Mouse (Mus musculus) adrenal gland, postnatal 4 days (tissue): ENCODE results near the gene Purb. TPM values are rescaled to one million over a fixed set of nuclear protein-coding genes. Genes with fewer than 3 reads are reported as not detected.

Experiments used
- DNase-seq, 2 experiments: peaks; one replicate each; pipeline ENCODE4 v3.0.0; 2021 to 2022; ENCODE audit warnings: low spot score in 2 of 2, mixed read lengths in 2 of 2
- long read RNA-seq, 2 experiments: library from polyadenylated mRNA; stranded (forward); transcript quantifications; one replicate each; pipeline ENCODE4 v2.0.0; 2021
- total RNA-seq, 2 experiments: library from RNA; stranded (reverse); gene quantifications; 2 replicates each; pipeline ENCODE4 v1.2.3; 2021

Purb gene
- 10 to 100 TPM; 72.9 to 77.4 TPM for total RNA-seq
- long read RNA-seq, experiment 1, full-length matches to known transcripts = 57 of 58 reads
- long read RNA-seq, experiment 1, partial matches to known transcripts = 0 of 58 reads
- long read RNA-seq, experiment 1, other reads (novel, unspliced or antisense) = 1 of 58 reads
- long read RNA-seq, experiment 2, full-length matches to known transcripts = 292 of 294 reads
- long read RNA-seq, experiment 2, partial matches to known transcripts = 0 of 294 reads
- long read RNA-seq, experiment 2, other reads (novel, unspliced or antisense) = 2 of 294 reads

GRCm38 (mm10) chr11:6475867-6476484, at the start of gene Purb:
Gene Purb (minus strand): TSS chr11:6475917.
- DNase-seq = peak; percentile 76 to 89

GRCm38 (mm10) chr11:6525241-6525640, 49.5 kb upstream of the Purb start:
- no peak for DNase-seq

DNA sequence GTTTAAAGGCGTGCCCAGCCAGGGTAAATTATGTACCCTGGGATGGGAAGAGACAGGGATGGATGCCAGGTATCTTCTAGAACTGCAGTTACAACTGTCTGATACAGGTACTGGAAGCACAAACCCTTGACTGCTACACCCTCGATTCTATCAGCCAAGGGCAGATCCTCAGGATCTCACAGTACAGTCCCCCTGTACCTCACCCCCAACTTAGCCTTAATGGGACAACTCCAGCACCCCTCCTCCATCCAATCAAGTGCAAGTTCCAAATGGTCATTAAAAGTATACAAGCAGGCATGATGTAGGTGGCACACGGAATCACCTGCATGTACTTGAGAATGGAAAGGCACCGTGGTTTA, 49.1 kb upstream of the Purb start:
- no peak for DNase-seq

- DNase-seq = no peak
Measured at GRCm38 (mm10) chr11:6524165-6524879, 48.6 kb upstream of the Purb start.

GRCm38 (mm10) chr11:6523662-6524088, 48.0 kb upstream of the Purb start:
- no peak for DNase-seq

DNA sequence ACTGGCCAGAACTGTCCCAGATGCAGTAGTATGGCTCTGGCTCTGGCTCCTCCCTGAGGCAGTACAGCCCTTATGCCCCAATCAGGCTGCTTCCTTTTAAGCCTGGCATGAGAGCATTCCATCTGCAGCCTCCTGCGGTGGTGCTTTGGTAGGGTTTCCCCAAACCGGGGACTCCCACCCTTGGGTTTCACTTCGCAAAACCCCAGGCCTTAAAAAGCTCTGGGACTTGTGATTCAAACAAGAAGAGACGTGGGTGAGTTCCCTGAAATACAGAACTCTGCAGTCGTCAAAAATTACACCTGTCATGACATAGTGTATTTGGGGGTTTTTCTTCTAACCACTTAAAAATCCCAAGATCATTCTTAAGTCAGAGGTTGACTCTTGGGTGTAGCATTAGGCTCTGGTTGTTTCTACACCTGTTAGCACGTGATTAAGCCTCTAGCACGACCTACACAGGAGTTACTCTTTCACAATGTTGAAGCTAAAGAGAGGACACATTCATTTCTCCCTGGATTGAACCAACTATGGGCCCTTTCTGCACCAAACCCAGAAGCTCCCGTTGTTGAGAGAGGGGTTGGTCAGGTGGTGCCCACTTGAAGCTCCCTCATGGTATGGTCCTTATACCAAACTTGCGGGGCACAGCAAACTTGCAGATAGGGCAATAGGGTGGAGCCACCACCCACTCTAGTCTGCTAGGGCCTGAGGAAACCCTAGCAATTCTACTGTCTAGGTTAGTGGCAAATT, 47.2 kb upstream of the Purb start:
- no peak for DNase-seq

DNA sequence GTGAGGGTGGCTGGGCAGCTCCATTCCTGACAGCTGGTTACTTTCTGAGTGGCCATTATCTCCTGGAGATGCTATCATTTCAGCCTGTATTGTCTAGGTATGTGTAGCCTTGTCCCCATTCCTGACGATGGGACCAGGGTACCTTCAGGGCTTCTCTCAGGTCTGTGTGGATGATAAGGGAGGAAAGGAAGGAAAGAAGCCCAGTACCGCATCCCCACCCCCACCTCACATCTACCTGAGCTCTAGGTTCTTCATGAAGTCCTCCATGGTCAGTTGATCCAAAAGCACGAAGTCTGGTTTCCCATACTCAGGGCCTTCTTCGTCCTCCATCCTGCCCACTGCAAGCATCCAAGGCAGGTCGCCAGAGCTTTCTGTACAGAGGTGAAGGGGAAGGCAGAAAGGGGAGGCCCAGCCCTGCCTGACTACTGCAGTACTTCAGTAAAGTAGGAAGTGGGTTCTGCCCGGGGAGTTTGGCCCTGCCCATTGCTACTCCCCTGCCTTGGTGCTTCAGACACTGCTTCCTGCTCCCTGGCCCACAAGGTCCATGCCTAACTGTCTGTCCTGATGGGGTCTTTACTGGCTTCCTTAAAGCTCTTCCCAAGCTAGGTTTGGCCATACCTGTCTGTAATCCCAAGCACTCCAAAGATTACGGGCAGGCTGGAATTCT, 44.9 kb upstream of the Purb start, which contains the start of gene Myo1g:
TSS of gene Myo1g (minus strand) at position 459 of the 667 bp plus-strand sequence.
- no peak for DNase-seq

DNA sequence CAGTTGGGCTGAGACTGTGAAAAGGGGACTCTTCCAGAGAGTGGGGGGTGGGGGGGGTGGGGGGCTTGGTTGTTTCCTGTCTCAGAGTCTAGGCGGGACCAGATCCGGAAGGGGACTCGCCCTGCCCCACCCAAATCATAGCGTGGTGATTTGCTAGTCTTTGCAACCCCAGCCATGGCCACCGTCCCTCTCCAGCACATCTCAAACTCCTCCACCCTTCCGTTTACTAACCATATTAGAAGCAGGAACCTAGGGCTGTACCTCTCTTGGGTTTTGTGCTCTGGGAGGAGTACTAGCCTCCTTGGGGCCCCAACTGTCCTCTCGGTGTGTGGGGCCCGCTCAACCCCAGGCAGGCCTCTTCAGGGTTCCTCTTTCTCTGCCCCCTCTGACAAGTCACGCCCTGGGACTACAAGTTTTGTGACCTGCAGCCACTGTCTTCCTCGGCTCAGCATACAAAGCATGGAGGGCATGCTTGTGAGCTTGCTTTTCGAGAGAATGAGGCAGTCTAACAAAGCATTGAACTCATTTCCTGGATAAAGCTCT, 43.8 kb upstream of the Purb start:
- DNase-seq = no peak

DNA sequence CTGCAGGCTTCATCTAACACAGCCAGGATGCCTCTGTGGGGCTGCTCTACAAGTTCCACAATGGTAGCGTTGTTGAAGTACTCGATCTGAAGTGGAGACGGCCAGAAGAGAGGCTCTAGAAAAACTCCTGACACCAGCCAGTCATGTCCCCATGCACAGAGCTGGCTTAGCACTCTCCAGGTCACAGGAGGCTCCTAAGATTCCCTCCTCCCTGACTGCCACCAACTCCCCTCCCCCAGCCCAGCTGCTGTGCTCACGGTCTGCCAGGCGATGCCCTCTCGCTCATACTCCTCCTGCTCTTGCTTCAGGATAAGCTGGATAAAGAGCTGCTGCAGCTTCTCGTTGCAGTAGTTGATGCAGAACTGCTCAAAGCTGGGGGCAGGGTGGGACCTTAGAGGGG, 39.1 kb upstream of the Purb start:
- DNase-seq = no peak

DNA sequence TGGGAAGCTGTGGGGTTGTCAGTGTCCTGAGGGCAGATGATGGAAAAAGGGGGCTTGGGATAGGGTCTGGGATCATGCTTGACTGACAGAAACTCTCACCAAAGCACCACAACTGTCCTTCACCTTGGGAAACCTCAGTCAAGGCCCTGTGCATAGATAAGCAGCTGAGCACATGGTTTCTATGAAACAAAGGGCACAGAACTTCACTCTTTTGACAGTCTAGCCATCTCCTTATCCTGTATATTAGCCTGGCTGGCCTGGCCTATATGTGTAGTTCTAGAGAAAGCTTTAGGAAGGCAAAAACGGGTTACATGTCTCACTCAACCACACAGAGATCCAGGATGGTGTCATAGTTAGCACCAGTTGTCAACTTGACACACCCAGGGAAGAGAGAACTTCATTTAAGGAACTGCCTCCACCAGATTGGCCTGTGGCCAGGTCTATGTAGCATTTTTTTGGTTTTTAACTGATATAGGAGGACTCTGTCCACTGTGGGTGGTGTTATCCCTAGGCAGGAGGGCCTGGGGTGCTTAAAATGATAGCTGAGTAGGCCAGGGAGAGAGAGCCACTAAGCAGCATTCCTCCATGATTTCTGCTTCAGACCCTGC, 32.7 kb upstream of the Purb start:
- no peak for DNase-seq

DNA sequence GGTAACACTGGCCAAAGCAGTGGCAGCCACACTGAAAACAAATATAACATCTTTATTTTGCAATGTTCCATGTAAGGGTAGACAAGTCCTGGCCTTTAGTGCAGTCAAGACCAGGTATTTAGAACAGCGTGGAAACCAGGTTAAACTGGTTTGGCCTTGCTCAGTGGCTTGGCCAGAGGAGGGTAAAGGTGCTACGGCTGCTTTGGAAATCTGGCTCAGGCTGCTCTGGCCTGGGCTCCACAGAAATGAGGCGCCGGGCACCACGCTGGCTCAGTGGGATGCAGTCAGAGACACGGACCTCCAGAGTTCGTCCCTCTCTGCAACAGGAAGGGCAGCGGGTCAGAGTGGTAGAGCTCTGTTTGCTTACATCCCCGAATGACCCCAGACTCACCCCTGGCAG, 30.8 kb upstream of the Purb start:
- DNase-seq = no peak

- no peak for DNase-seq
Measured at GRCm38 (mm10) chr11:6504689-6505088, 29.0 kb upstream of the Purb start.

DNA sequence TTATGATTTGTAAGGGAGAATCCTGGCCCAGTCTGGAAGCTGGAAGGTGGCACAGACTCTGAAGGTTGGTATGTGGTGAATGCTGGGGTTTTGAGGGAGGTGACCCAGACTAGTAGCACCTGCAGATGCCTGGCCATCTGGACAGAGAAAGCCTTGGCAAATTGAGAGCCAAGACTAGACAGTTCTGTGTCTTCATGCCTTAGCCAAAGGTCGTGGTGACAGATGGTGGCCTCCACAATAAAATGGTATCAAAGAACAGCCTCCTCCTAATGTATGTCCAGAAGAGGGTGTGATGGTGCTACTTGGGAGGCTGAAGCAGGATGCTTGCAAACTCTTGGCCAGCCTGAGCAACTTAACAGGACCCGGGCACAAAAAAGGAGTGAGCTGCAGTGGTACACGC, 28.5 kb upstream of the Purb start:
- no peak for DNase-seq

- no peak for DNase-seq
Measured at GRCm38 (mm10) chr11:6502506-6502905, 26.8 kb upstream of the Purb start.

DNA sequence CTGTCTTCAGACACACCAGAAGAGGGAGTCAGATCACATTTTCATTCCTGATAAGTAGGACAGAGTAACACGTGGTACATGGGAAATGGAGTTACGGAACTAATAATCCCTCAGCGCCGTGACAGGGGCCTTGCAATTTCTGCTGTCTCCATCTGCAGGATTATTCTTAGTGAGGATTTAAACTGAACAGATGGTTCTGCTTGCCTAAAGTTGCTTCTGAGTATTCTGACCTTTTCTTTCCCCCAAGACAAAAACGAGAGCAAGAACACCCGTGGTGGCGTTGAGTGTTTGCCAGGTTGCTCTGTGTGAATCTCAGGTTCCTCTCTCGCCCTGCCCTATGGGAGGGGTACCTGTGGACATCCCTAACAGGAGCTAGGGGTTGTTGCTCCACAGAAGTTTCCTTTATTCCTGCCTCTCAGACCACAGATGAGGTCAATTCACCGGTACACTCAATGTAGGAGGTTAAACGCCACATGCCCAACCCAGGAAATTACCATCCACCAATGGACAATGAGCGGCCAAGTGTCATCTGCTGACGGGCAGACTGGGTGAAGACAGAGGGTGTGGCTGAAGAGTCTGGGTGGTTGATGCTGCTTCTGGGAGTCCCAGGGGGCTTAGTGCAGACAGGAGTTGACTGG, 21.7 kb upstream of the Purb start:
- no peak for DNase-seq

DNA sequence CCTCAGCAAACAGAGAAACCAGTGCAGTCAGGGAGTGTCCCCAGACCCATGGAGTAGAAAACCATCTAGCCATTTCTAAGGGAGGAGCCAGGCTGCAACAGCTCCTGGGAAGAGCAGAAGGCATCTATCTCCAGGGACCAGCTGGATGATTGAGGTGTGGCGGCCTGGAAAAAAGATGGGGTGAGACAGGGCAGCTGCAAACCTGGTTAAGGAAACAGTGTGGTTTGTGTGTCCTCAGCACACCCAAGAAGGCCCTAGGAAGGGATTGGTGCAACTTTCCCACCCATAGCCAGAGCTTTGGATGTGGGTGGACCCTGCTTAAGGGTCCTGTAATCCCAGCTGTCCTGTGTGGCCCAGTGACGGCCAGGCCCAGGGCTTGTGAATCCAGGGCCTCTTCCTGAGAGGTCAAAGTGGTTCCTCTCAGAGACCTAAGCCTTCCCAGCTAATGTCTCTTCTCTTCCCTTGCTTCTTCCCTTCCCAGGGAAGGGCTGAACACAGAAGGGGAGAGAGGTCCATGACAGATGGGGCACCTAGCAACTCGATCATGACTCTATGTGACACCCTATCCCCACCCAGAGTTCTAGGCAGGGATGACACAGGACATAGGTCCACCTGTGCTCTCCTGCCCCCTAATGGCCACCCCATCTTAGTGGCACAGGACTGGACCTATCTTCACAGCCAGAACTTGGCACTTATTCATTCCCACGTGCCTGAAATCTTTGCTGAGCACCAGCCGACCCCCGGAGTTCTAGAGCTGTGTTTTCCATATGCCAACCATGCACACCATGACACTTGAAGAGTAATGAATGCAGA, 14.2 kb upstream of the Purb start:
- no peak for DNase-seq

DNA sequence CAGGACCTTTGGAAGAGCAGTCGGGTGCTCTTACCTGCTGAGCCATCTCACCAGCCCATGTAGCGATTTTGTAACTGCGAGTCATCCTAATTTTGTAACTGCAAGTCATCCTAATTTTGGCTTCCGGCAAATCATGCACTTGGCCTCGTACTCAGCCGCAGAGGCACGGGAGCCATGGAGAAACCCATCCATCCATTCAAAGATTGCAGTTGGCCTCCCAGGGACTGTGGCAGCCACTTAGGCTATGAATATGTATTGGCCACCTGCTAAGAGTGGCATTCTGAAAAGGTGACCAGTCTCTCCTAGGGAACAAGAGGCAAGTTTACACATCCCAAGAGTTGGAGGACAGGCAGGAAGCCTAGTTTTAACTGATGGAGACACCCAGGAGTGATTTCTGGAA, 13.5 kb upstream of the Purb start:
- DNase-seq = no peak

DNA sequence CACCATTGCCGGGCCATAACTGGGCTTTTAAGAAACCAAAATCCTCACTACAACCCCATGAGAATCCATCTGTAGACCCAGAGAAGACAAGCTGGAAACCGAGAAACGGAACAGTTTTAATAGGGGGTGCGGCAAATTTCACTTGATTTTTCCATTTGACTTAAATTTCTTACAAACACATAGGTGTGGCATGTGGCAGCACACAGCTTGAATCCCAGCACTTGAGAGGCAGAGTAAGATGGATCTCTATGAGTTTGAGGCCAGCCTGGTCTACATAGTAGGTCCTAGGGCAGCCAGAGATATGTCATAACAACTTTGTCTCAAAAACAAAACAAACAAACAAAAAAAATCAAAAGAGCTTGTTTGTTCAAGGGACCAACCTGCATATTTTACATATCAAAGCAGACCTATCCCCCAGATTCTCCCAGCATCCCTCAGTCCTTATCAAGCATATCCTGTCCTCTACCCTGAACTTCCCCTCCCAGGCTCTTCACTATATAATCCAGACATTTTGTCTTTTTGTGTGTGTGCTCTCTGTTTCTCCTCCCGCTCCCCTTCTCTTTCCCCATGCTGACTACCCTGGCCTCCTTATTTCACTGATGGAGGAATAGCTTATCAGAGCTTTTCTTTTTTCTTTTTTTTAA, 12.4 kb upstream of the Purb start:
- DNase-seq = no peak

GRCm38 (mm10) chr11:6487496-6487895, 11.8 kb upstream of the Purb start:
- DNase-seq = no peak
